Comparison of ENCODE assay signal across 19 mouse cellular contexts in genomic region chr1:172680742-172681141, GRCm38 (mm10). TPM values are rescaled to one million over a fixed set of nuclear protein-coding genes. Genes with fewer than 3 reads are reported as not detected.
"Had no signal": no experiment of that assay in that cellular context is flagged by ENCODE, and none has a peak within 500 bp of the region (broad histone marks: within the 10 kb centered on the region; RNA-seq: fewer than 3 reads in every experiment).

No protein-coding gene starts in this region.

- H3K27me3 ChIP-seq: lung, embryonic 15.5 days; megakaryocyte, embryonic 14.5 days; midbrain, embryonic 13.5 days; midbrain, embryonic 15.5 days; neural tube, embryonic 12.5 days; stomach, embryonic 15.5 days had no signal

- H3K4me1 ChIP-seq: lung, embryonic 15.5 days; megakaryocyte, embryonic 14.5 days; midbrain, embryonic 13.5 days; midbrain, embryonic 15.5 days; neural tube, embryonic 12.5 days; stomach, embryonic 15.5 days had no signal

- H3K4me3 ChIP-seq: lung, embryonic 15.5 days; megakaryocyte, embryonic 14.5 days; midbrain, embryonic 13.5 days; midbrain, embryonic 15.5 days; neural tube, embryonic 12.5 days; stomach, embryonic 15.5 days had no signal

- H3K9me3 ChIP-seq: lung, embryonic 15.5 days; megakaryocyte, embryonic 14.5 days; midbrain, embryonic 13.5 days; midbrain, embryonic 15.5 days; neural tube, embryonic 12.5 days; stomach, embryonic 15.5 days had no signal

- H3K4me2 ChIP-seq: lung, embryonic 15.5 days; midbrain, embryonic 11.5 days; midbrain, embryonic 13.5 days; midbrain, embryonic 15.5 days; neural tube, embryonic 12.5 days; stomach, embryonic 15.5 days had no signal

- H3K27ac ChIP-seq: lung, embryonic 15.5 days; macrophage; midbrain, embryonic 13.5 days; midbrain, embryonic 15.5 days; neural tube, embryonic 12.5 days; stomach, embryonic 15.5 days; stomach, postnatal 0 days had no signal

- H3K36me3 ChIP-seq: lung, embryonic 15.5 days; midbrain, embryonic 13.5 days; midbrain, embryonic 15.5 days; neural tube, embryonic 12.5 days; stomach, embryonic 15.5 days had no signal

- H3K9ac ChIP-seq: lung, embryonic 15.5 days; midbrain, embryonic 13.5 days; midbrain, embryonic 15.5 days; neural tube, embryonic 12.5 days; stomach, embryonic 15.5 days had no signal

- ATAC-seq: lung, postnatal 0 days; midbrain, embryonic 13.5 days; midbrain, embryonic 15.5 days had no signal

- DNase-seq: lung, adult 2 months; lung, postnatal 14 days; lung, postnatal 36 days; right cerebral cortex, postnatal 14 days; thymus, adult 2 months; thymus, postnatal 25 days; thymus, postnatal 4 days had no signal

RNA-seq across cellular contexts. Expression of gene Crp, which starts 17.1 kb away (rescaled TPM):
- polyA plus RNA-seq: lung, adult 2 months; macrophage; midbrain, embryonic 11.5 days; midbrain, embryonic 13.5 days; midbrain, embryonic 15.5 days; midbrain, postnatal 0 days; urinary bladder, adult 2 months had no signal
